Mouse (Mus musculus): ENCODE data around the gene Hoxc11. TPM values are rescaled to one million over a fixed set of nuclear protein-coding genes. Genes with fewer than 3 reads are reported as not detected.

The Hoxc11 gene
- total and polyA plus RNA-seq, 3 experiments = not detected

- dilution Hi-C loops (cut with MboI; ENCODE audit: extremely low pct_ligation_motif_present, extremely low pct_unique_long_range_greater_than_20kb, low sequenced_read_pairs) = no loop called here
Measured at GRCm38 (mm10) chr15:103002821-103003448, 48.7 kb downstream of the Hoxc11 start.

DNA sequence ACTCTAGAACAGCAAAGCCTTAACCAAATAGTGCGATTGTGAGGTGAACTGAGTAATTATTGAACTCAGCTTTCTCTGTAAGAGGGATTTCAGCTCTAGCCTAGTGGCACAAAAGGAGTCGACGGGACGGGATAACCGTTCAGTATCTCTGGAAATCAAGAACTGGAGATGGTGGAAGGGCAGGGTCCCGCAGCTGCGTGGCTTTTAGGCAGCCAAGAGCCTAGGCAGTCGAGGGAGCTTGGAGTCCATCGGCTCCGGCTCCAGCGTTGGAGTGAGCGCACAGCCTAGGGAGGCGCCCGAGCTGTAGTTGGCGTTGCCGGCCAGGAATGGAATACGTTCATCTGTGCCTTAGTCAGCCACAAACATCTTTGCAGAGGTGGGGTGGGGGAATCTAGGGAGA, 51.1 kb downstream of the Hoxc11 start:
- Histone ChIP-seq H3K4me2 (ENCODE audit: insufficient read depth, low read depth, poor library complexity, severe bottlenecking) (peak overlapping the region; percentile 80), H3K4me3 (replicated peaks in 1 of 3; ENCODE audit: low read depth in 2 of 3, low read length in 2 of 3, poor library complexity in 1 of 3) (peak overlapping the region in 2 of 3 experiments; percentile 4), H3K4me1 (ENCODE audit: control insufficient read depth in 1 of 2, insufficient read depth in 2 of 2) (peaks cover 13 to 96% of the 10 kb centered on the region in 2 experiments), H3K27ac (ENCODE audit: insufficient read depth, low read depth) (peak overlapping the region; percentile 44; the same call in 1 of the 2 replicates), H3K36me3 (replicated peaks in 1 of 2; ENCODE audit: control insufficient read depth in 1 of 2, insufficient read depth in 1 of 2, low read length in 1 of 2) (no peaks in the 10 kb centered on the region), H3K9me3 (replicated peaks; ENCODE audit: low read length) (no peaks in the 10 kb centered on the region), H3K27me3 (replicated peaks) (no peaks in the 10 kb centered on the region), H3K79me2 (replicated peaks; ENCODE audit: control insufficient read depth, extremely low read depth, insufficient read depth, poor library complexity, severe bottlenecking) (no peaks in the 10 kb centered on the region), H3K9ac (ENCODE audit: insufficient read depth, low read depth) (peak overlapping the region; percentile 8; the same call in 1 of the 2 replicates)
- in situ Hi-C loops (cut with MboI; ENCODE audit: low pct_ligation_motif_present, low pct_unique_long_range_greater_than_20kb, low sequenced_read_pairs) = no loop called here
- DNase-seq (ENCODE audit: extremely low read depth) = no peak
- no peak for TF ChIP-seq SMC3 (IDR thresholded peaks at IDR 0.05; ENCODE audit: low read depth, low read length)
- TF ChIP-seq MEF2A (IDR thresholded peaks at IDR 0.05; ENCODE audit: borderline replicate concordance, low read depth, low read length) = no peak
- no peak for TF ChIP-seq MAX (IDR thresholded peaks at IDR 0.05; ENCODE audit: low read length)
- no peak for TF ChIP-seq NELFE (IDR thresholded peaks at IDR 0.05; ENCODE audit: low read depth, low read length)
- no peak for TF ChIP-seq JUND (conservative IDR thresholded peaks at IDR 0.05; ENCODE audit: low read depth, low read length)
- TF ChIP-seq MXI1 (IDR thresholded peaks at IDR 0.05; ENCODE audit: low read depth, low read length) = no peak
- TF ChIP-seq TCF12 (IDR thresholded peaks at IDR 0.05; ENCODE audit: low read depth, low read length) = 0 out of 2 replicates have a peak, but pooled peaks have one; percentile 10
- TF ChIP-seq BHLHE40 (IDR thresholded peaks at IDR 0.05; ENCODE audit: low read depth, low read length) = no peak
- dilution Hi-C loops (cut with MboI; ENCODE audit: extremely low pct_ligation_motif_present, extremely low pct_unique_long_range_greater_than_20kb, low sequenced_read_pairs) = no loop called here

More at GRCm38 (mm10) chr15:103002821-103003448, 48.7 kb downstream of the Hoxc11 start:
- H3K27ac ChIP-seq (ENCODE audit: insufficient read depth, low read depth) = no peak overlapping the region
- no peaks in the 10 kb centered on the region for H3K9me3 ChIP-seq (replicated peaks; ENCODE audit: low read length)
- no peaks in the 10 kb centered on the region for H3K36me3 ChIP-seq (replicated peaks in 1 of 2; ENCODE audit: control insufficient read depth in 1 of 2, insufficient read depth in 1 of 2, low read length in 1 of 2)
- H3K4me1 ChIP-seq (ENCODE audit: control insufficient read depth in 1 of 2, insufficient read depth in 2 of 2) = peaks cover 18 to 87% of the 10 kb centered on the region in 2 experiments
- in situ Hi-C loops (cut with MboI; ENCODE audit: low pct_ligation_motif_present, low pct_unique_long_range_greater_than_20kb, low sequenced_read_pairs) = no loop called here
- no peak for DNase-seq (ENCODE audit: extremely low read depth)
- TF ChIP-seq MAX (IDR thresholded peaks at IDR 0.05; ENCODE audit: low read length) = no peak
- peak overlapping the region in 1 of 3 experiments; percentile 5 for H3K4me3 ChIP-seq (replicated peaks in 1 of 3; ENCODE audit: low read depth in 2 of 3, low read length in 2 of 3, poor library complexity in 1 of 3)
- H3K9ac ChIP-seq (ENCODE audit: insufficient read depth, low read depth) = no peak overlapping the region
- H3K27me3 ChIP-seq (replicated peaks) = no peaks in the 10 kb centered on the region
- H3K79me2 ChIP-seq (replicated peaks; ENCODE audit: control insufficient read depth, extremely low read depth, insufficient read depth, poor library complexity, severe bottlenecking) = no peaks in the 10 kb centered on the region
- no peak overlapping the region for H3K4me2 ChIP-seq (ENCODE audit: insufficient read depth, low read depth, poor library complexity, severe bottlenecking)

DNA sequence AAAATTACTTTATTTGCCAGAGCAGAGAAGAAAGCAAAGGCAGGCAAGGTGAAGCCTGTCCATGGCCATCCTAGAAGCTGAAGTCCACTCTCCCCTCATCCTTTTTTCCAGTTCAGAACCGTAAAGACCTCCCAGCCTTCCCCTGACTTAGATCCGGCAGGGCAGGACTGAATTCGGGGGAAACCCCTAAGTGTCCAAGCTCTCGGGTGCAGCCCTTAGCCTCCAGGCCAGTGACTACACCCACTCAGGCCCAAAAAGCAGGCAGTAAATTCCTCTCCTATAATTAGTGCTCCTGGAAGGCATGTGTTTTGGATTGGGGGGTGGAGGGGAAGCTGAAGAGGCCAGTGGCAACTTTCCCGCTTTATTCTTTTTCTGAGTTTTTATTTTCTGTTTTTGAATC, 51.6 kb downstream of the Hoxc11 start:
- H3K4me3 ChIP-seq (replicated peaks in 1 of 3; ENCODE audit: low read depth in 2 of 3, low read length in 2 of 3, poor library complexity in 1 of 3) = peak overlapping the region in 2 of 3 experiments; percentile 4
- H3K79me2 ChIP-seq (replicated peaks; ENCODE audit: control insufficient read depth, extremely low read depth, insufficient read depth, poor library complexity, severe bottlenecking) = no peaks in the 10 kb centered on the region
- no peak for TF ChIP-seq ETS1 (conservative IDR thresholded peaks at IDR 0.05; ENCODE audit: low read depth, low read length)
- no peak for TF ChIP-seq ELF1 (IDR thresholded peaks at IDR 0.05; ENCODE audit: low read depth, low read length)
- no peak for TF ChIP-seq IRF4 (IDR thresholded peaks at IDR 0.05; ENCODE audit: low read depth, low read length)
- TF ChIP-seq TCF12 (IDR thresholded peaks at IDR 0.05; ENCODE audit: low read depth, low read length) = no peak
- TF ChIP-seq EP300 (IDR thresholded peaks at IDR 0.05; ENCODE audit: low read length) = no peak
- TF ChIP-seq NELFE (IDR thresholded peaks at IDR 0.05; ENCODE audit: low read depth, low read length) = no peak
- TF ChIP-seq MAX (IDR thresholded peaks at IDR 0.05; ENCODE audit: low read length) = no peak
- no peak for TF ChIP-seq SMC3 (IDR thresholded peaks at IDR 0.05; ENCODE audit: low read depth, low read length)
- no peak for TF ChIP-seq POLR2A (IDR thresholded peaks at IDR 0.05; ENCODE audit: low read depth, low read length)
- no peak for TF ChIP-seq PAX5 (IDR thresholded peaks at IDR 0.05; ENCODE audit: low read length)
- TF ChIP-seq MEF2A (IDR thresholded peaks at IDR 0.05; ENCODE audit: borderline replicate concordance, low read depth, low read length) = no peak
- no peak for TF ChIP-seq UBTF (IDR thresholded peaks at IDR 0.05; ENCODE audit: low read depth, low read length)
- TF ChIP-seq RAD21 (IDR thresholded peaks at IDR 0.05; ENCODE audit: low read depth, low read length) = no peak
- no peak for TF ChIP-seq JUN (IDR thresholded peaks at IDR 0.05; ENCODE audit: insufficient read depth, low read depth, low read length)
- TF ChIP-seq GABPA (IDR thresholded peaks at IDR 0.05; ENCODE audit: insufficient replicate concordance, low read depth, low read length) = no peak
- no peaks in the 10 kb centered on the region for H3K36me3 ChIP-seq (replicated peaks in 1 of 2; ENCODE audit: control insufficient read depth in 1 of 2, insufficient read depth in 1 of 2, low read length in 1 of 2)
- peak overlapping the region; percentile 80 for H3K4me2 ChIP-seq (ENCODE audit: insufficient read depth, low read depth, poor library complexity, severe bottlenecking)
- dilution Hi-C loops (cut with MboI; ENCODE audit: extremely low pct_ligation_motif_present, extremely low pct_unique_long_range_greater_than_20kb, low sequenced_read_pairs) = no loop called here
- DNase-seq (ENCODE audit: extremely low read depth) = peak; percentile 47
- in situ Hi-C loops (cut with MboI; ENCODE audit: low pct_ligation_motif_present, low pct_unique_long_range_greater_than_20kb, low sequenced_read_pairs) = no loop called here
- peak overlapping the region; percentile 8 for H3K9ac ChIP-seq (ENCODE audit: insufficient read depth, low read depth)
- no peaks in the 10 kb centered on the region for H3K27me3 ChIP-seq (replicated peaks)
- H3K27ac ChIP-seq (ENCODE audit: insufficient read depth, low read depth) = no peak overlapping the region
- peaks cover 13 to 92% of the 10 kb centered on the region in 2 experiments for H3K4me1 ChIP-seq (ENCODE audit: control insufficient read depth in 1 of 2, insufficient read depth in 2 of 2)
- H3K9me3 ChIP-seq (replicated peaks; ENCODE audit: low read length) = no peaks in the 10 kb centered on the region
